Mouse (Mus musculus) liver, adult 2 months (tissue): ENCODE data around the gene Trim67.

Experiments used
- CTCF ChIP-seq: fragments of 200-500 bp; IDR thresholded peaks from 2 replicates; pipeline ENCODE4 v1.5.1; 2011; ENCODE audit warnings: low read depth, low read length, control low read depth
- POLR2A ChIP-seq: fragments of 200-500 bp; IDR thresholded peaks from 2 replicates; pipeline ENCODE4 v1.6.1; 2011; ENCODE audit warnings: low read length, control low read depth; ENCODE audit not compliant: insufficient read depth; ENCODE audit errors: extremely low read depth

- TF ChIP-seq POLR2A = no peak
- no peak for TF ChIP-seq CTCF
Observed at GRCm38 (mm10) chr8:124783228-124783627, 9.7 kb upstream of the Trim67 start.
